Mouse (Mus musculus) right cerebral cortex, adult 2 months (tissue): ENCODE results near the gene Rrp8.
"Not testable (repeated sequence)": the region's sequence is repeated elsewhere in the genome, so short reads cannot be mapped to it uniquely, and the experiment has no call there.

Experiments
- DNase-seq, 2 experiments: peaks; one replicate each; pipeline ENCODE4 v3.0.0; 2021 to 2022; ENCODE audit warnings: low spot score in 2 of 2

The Rrp8 gene

GRCm38 (mm10) chr7:105743926-105744590 lies 6.9 kb upstream of the Rrp8 start, which contains the start of gene Taf10:
TSS of gene Taf10 (minus strand) at chr7:105744361.
- peak; percentile 86 to 87 for DNase-seq

DNA sequence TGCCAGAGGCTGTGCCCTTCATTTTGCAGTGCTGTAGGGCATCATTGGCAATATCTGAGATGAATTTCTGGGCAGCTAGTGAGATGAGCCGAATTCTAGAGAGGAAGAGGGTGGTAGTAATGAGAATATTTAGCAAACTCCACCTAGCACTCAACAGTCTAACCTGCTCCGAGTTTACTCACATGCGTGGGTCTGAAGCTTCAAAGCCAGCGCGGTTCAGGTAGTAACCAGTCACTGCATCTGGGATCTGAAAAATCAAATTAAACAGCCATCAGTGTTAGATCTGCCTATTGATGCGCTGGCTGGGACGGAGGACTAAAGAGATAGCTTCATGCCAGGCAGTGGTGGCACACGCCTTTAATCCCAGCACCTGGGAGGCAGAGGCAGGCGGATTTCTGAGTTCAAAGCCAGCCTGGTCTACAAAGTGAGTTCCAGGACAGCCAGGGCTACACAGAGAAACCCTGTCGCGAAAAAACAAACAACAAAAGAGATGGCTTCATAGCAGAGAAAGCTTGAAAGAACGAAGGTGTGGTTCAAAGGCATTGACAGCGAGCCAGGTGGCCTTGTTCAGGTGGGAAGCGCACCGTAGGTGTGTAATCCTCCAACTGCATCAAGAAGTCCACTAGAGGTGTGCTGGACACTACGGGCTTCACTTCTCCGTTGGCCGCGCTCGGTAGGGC lies 6.2 kb upstream of the Rrp8 start:
- not testable (repeated sequence) for DNase-seq

DNA sequence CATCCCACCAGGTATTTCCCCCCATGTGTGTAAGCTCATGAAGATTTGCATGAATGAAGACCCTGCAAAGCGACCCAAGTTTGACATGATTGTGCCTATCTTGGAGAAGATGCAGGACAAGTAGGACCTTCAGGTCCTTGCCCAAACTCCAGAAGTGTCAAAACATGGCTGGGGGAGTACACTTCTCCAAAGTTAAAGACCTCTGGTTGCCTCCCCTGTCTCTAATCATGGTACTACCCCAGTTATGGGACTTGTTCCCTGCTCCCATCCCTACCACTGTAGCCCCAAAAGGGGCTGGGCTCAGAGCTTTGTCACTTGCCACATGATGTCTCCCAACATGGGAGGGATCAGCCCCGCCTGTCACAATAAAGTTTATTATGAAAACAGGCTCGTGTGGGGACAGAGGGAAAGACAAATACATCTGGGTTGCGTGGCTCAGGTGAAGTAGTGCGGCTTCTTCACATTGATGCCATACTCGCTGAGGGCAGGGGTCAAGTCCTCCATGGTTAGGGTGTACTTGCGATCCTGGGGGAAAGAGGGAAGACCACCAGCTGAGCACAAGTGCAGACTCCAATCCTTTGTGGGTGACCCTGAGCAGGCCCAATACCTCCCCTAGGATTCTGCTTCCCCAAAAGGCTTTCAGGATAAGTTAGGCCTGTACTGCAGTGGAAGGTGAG lies 5.5 kb upstream of the Rrp8 start:
- not testable (repeated sequence) for DNase-seq

- no peak for DNase-seq
Observed at GRCm38 (mm10) chr7:105741978-105742377, 4.8 kb upstream of the Rrp8 start.

GRCm38 (mm10) chr7:105740851-105741250 lies 3.7 kb upstream of the Rrp8 start:
- DNase-seq = no peak

DNA sequence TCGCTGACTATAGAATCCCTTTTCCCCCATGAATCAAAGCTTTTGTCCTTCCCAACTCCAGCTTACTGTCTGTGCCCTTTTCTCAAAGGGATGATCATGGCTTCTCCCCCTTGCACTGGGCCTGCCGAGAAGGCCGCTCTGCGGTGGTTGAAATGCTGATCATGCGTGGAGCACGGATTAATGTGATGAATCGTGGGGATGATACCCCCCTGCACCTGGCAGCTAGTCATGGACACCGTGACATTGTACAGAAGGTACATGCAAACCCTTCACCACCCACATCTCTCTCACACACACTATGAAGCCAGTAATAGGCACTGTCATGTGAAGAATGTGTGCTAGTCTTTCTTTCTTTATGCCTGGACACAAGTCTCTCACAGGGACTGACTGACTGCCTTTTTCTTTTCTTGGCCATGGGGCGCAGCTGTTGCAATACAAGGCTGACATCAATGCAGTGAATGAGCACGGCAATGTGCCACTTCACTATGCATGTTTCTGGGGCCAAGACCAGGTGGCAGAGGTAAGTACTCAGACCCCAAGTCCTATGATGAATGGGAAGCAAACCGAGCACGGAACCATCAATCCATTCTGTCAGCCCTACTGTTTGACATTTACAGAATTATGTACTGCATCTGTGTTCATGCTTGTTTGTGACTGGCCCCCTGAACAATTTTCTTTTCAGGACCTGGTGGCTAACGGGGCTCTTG lies 3.1 kb upstream of the Rrp8 start:
- no peak for DNase-seq

GRCm38 (mm10) chr7:105738948-105739347 lies 1.8 kb upstream of the Rrp8 start:
- DNase-seq = no peak

GRCm38 (mm10) chr7:105738286-105738685 lies 1.1 kb upstream of the Rrp8 start:
- DNase-seq = no peak

DNA sequence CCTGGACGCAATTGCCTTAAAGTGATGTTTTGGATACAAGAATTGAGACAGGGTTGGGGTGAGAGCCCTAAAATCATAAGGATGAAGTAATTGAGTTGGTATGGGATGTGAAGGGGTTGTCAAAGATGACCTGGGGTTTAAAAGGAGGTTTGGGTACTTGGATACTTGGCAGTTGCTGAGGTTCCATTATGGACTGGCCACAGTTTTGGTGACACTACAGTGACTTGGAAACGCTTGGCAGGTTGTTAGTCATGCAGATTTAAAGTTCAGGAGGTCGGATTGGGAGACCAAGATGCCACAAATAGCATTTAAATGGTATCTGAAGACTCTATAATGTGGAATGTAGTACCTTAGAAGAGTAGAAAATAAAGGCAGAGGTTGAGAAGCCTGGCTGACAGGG lies 463 bp upstream of the Rrp8 start:
- DNase-seq = no peak

DNA sequence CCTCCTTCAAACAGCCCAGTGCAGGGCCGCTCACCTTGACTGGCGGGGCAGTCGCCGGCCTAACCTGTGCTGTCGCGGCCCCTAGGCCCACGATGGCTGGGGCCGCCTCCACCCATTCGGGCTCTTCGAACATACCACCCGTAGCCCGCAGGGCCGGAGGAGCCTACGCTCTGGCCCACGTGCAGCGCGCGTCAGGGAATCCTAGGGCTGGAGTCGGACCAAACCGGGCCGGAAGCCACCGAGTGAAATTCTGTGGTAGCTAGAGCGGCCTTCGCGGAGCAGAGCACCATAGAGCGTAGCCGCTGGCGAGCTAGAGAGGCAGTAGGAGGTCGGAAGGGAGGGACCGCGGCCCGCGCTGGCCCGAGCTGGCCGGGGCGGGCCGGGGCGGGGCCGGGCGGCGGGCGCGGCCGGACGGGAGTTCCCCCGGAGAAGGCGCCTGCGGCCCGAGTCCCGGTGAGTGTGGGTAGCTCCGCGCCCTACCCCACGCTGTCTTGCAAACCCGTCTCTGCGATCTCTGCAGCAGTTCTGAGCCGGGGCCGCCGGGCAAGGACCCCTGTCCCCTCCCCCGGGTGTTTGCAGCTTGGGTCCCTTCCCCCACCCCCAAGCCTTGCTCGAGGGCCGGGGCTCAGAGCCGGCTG lies 802 bp downstream of the Rrp8 start, which contains the start of gene Ilk:
TSS of gene Ilk (plus strand) at position 329 of the 638 bp plus-strand sequence.
- peak; percentile 90 to 91 for DNase-seq

GRCm38 (mm10) chr7:105735464-105735863 lies 1.7 kb downstream of the Rrp8 start:
- DNase-seq = not testable (repeated sequence)

DNA sequence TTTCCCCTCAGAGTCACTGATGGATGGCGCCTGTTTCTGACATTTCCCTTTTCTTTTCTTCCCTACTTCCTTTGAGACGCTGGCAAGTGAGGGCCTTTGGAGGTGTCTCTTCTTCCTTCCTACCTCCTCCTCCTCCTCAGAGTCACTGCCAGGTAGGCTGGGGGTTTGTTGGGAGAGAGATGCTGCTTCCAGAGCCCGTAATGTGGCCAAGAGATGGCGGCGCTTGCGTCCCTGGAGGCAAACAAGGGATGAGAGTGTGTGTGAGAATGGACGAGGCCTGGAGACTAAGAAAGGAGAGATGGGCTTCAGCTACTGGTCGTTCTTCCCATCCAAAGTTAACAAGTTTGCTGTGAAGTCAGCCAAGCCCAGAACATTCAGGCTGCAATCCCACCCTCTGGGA lies 2.4 kb downstream of the Rrp8 start:
- DNase-seq = no peak

GRCm38 (mm10) chr7:105733836-105734235 lies 3.3 kb downstream of the Rrp8 start:
- DNase-seq = no peak

DNA sequence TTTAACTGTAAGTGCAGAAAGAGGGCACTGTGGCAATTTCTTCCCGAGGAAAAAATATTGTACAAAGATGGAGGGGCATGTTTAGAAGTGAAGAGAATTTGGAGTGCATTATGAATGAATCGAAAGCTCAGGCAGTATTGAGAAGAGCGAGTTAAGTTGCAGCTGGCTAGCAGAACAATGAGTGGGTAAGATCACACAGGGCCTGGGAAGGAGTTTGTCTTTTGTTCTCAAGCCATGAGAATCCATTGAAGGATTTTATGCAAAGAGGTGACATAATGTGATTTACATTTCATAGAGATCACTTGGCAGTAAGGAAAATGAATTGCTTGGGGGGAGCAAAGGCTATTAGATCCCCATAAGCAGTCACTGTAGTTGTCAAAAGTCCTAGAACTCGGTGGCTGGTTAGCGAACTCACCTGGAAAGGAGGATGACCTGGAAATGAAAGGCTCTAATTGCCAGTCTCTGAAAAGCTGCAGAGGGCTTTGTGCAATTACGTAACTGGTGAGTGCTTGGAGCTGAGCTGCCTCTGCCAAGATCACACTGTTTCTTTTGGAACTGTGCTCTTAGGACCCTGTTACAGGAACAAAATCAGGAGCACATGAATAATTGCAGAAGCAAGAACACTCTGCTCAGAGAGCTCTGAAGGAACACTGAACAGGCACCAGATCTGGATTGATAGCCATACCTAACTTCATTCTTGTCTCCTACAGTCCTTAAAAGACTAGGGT lies 8.3 kb downstream of the Rrp8 start:
- DNase-seq = no peak

- no peak for DNase-seq
Observed at GRCm38 (mm10) chr7:105726980-105727325, 10.2 kb downstream of the Rrp8 start.

DNA sequence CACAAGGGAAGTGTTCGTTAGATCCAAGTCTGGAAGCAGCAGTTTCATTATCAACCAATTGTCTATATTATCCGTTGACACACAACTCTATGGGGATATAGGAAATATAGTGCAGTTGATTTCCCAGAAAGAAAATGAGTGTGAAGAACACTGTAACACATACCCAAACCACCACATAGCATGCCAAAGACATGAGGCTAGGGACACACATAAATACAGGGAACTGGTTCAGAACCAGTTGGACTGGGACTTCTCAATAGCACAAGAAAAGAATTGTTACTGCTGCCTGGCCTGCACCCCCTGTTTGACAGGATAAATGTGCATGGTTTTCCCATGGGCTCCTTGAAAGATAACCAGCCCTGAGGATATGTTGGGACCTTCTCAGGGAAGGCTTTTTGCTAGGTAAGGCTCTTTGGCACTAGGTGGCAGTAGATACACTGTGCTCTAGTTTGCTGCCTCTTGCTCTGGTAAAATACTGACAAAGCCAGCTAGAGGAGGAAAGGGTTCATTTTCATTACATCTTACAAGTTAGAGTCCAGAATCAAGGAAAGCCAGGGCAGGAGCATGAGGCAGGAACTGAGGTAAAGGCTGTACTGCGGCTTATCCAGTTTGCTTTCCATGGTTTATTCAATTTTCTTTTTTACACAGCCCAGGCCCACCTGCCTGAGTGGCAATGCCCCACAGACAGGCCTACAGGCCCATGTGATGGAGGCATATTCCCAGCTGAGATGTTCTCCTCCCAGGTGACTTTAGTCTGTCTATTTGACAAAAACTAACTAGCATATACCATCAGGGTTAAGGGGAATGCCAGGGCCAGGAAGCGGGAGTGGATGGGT lies 10.8 kb downstream of the Rrp8 start:
- peak; percentile 68 to 73 for DNase-seq

GRCm38 (mm10) chr7:105721916-105722315 lies 15.3 kb downstream of the Rrp8 start:
- DNase-seq = no peak

DNA sequence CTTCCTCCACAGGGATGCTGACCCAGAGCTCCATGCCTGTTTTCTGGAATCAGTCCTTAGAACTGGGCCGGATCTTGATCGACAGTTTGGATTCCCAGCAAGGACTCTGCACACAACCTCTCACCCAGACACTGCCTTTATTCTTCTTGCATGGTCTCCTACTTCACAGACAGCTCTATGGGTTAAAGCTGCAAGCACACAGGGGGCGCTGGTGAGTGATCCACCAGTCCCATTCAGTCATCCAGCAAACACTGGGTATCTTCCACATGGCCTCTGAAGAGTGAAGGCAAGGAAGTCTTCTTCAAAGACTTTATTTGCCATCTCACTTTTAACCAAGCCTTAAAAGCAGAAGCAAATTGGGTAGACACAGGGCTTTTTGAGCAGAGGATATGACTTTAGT lies 21.8 kb downstream of the Rrp8 start:
- no peak for DNase-seq

- DNase-seq = no peak
Observed at GRCm38 (mm10) chr7:105708733-105709132, 28.5 kb downstream of the Rrp8 start.

- DNase-seq = no peak
Observed at GRCm38 (mm10) chr7:105703816-105704215, 33.4 kb downstream of the Rrp8 start.
